Mouse (Mus musculus) kidney, adult 2 months (tissue): Measurements from ENCODE around the gene Acsm1.

Experiments used
- CTCF ChIP-seq: fragments of 200-500 bp; conservative IDR thresholded peaks from 2 replicates; pipeline ENCODE4 v1.5.1; 2011; ENCODE audit warnings: low read depth, mild to moderate bottlenecking, control low read depth, low read length, moderate library complexity, mixed read lengths; ENCODE audit not compliant: insufficient read depth, insufficient read length
- POLR2A ChIP-seq: fragments of 200-500 bp; IDR thresholded peaks from one replicate; pipeline ENCODE4 v1.6.1; 2011; ENCODE audit warnings: low read depth, low read length, control low read depth

DNA sequence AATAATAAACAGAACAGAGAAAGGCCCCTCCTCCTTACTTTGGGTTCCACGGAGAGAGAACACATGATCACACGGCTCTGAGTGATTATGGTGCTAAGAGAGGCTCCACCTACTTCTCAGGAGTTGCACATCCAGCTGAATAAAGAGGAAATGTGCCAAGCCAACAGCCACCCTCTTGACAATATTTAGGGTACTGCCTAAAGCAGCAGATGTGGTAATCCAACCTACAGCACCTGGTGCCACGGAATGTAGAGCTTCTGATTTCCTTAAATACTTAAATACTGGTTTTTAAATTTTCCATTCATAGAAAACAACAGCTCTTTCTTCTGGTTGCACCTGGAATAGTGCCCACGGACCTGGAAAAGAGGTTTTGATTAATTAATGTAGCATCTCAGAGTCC, 75.9 kb downstream of the Acsm1 start:
- TF ChIP-seq POLR2A = no peak
- TF ChIP-seq CTCF = no peak
